Mouse (Mus musculus) embryo, embryonic 10.5 days (tissue): Measurements from ENCODE around the gene Zfp953.
"Not testable (repeated sequence)": the region's sequence is repeated elsewhere in the genome, so short reads cannot be mapped to it uniquely, and the experiment has no call there.

Experiments
- DNase-seq: peaks from one replicate; pipeline ENCODE4 v3.0.0-alpha.2; 2015; ENCODE audit warnings: low spot score

Gene Zfp953

DNA sequence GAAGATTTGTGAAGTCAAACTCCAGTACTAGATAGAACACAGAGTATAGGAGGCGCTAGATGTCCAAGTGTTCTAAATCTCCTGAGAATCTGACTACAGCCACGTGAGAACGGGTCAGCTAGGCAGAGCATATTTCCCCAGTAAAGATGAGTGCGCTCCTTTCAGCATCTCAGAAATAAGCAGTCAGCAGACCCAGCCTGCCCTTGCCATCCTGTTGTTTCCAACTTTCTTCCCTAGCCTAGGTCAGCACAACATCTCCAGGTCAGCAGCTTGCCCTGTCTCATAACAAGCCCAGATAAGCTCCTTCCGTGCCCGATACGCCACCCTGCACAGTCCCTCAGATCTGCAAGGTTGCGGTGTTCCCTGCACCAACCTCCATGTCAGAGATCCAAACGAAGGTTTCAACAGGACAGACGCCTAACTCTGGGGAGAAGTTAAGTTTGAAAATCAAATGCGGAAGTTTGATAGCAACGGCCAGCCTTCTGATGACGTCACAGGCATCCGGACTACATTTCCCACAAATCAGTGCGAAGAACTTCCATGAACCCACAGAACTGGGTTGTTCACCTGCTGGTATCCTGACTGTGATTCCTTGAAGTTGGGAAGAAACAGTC, at the start of gene Zfp953, which contains the start of gene Gm28044:
Gene Zfp953, minus strand, starts transcription at position 475 of the 614 bp plus-strand sequence.
Gene Gm28044, minus strand, starts transcription at position 406 of the 614 bp plus-strand sequence.
- peak; percentile 96 for DNase-seq

DNA sequence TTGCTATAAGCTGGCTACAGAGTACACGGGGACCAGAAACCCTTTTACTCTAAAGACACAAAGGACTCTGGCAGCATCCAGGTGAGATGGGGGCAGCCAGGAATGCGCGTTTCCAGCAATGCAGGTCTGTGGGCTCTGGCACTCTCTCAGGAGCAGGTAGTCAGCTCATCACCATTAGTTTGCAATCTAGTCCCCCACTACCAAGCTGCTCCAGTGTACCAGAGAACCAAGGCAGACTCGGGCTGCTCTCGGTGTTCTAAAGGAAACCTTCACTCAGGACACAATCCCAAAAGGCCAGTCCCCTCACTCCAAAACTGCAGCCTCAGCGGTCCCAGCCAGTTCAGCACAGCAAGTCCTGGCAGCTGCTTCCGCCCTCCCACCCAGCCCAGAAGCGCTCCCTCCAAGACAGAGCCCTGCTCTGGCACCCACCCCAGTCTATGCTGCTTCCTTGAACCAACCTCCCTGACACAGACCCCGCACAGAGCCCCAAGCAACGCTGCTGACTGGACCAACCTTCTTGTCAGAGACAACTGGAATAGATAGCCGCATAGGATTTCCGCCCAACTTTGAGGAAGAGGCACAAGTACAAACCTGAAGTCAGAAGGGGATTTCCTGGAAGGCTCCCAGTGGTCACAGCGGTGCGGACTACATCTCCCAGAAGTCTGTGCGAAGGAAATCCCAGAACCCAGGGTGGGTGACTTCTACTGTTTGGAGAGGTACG, 38.9 kb upstream of the Zfp953 start, which contains the start of gene Zfp429:
Gene Zfp429, minus strand, starts transcription at position 637 of the 721 bp plus-strand sequence.
- peak; percentile 85 for DNase-seq

DNA sequence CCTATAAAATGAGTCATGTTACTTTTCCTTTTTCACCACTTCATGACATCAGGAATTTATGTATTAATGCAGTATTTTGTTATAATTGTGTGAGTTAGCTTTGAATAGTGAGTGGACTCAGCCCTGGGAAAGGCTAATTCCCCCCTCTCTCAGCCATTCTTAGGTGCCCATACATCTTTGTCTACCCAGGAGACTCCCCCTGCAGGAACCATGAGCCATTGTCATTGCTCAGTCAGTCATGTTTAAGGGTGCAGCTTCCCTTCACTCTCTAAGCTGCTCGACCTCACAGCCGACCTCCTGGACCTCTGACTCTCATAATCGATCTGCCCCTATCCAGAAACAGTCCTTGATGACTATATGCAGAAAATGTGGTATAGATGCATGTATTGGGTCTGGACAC, 15.8 kb upstream of the Zfp953 start:
- not testable (repeated sequence) for DNase-seq

DNA sequence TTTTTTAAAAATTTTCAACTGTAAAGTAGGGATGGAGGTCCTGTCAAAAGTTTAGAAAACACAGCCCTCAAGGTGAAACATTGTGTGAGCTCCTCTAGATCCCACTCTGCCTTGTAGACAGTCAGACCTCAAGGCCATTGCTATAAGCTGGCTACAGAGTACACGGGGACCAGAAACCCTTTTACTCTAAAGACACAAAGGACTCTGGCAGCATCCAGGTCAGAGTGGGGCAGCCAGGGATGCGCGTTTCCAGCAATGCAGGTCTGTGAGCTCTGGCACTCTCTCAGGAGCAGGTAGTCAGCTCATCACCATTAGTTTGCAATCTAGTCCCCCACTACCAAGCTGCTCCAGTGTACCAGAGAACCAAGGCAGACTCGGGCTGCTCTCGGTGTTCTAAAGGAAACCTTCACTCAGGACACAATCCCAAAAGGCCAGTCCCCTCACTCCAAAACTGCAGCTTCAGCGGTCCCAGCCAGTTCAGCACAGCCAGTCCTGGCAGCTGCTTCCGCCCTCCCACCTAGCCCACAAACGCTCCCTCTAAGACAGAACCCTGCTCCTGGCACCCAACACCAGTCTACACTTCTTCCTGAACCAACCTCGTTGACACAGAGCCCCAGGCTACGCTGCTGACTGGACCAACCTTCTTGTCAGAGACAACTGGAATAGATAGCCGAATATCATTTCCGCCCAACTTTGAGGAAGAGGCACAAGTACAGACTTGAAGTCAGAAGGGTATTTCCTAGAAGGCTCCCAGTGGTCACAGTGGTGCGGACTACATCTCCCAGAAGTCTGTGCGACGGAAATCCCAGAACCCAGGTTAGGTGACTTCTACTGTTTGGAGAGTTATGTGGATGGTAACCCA, 14.9 kb upstream of the Zfp953 start, which contains the start of the genes Gm28041 and Zfp456:
Gene Gm28041, minus strand, starts transcription at position 684 of the 862 bp plus-strand sequence.
Gene Zfp456, minus strand, starts transcription at position 761 of the 862 bp plus-strand sequence.
- peak; percentile 83 for DNase-seq

DNA sequence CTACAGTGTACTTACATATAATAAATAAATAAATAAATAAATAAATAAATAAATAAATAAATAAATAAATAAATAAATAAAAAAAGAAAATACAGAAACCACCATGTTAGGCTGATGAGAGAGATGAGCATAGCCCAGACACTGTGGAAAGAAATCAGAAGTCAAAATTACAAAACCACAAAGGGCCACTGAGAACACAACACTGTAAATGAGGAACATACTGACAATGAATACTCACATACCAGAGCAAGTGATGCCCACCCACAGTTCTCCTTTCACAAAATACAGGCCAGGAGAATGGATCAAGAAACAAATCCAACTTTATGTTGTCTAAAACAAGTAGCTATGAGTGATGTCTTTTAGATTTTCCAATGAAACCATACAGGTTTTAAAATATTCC, 8.6 kb downstream of the Zfp953 start:
- no peak for DNase-seq

DNA sequence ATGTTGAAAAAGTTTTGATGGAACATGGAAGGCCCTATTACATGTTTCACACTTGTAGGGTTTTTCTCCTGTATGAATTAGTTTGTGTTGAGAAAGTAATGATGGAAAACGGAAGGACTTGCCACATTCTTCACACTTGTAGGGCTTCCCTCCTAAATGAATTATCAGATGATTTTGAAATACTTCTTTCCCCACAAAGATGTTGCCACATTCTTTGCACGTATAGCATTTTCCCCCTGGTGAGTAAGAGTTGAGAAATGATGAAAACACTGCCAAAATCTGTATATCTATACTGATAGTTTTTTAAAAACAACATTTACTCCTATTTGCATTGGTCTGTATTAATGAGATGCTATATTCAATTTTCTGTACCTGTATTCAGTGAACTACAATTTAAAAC, 17.0 kb downstream of the Zfp953 start:
- no peak for DNase-seq

DNA sequence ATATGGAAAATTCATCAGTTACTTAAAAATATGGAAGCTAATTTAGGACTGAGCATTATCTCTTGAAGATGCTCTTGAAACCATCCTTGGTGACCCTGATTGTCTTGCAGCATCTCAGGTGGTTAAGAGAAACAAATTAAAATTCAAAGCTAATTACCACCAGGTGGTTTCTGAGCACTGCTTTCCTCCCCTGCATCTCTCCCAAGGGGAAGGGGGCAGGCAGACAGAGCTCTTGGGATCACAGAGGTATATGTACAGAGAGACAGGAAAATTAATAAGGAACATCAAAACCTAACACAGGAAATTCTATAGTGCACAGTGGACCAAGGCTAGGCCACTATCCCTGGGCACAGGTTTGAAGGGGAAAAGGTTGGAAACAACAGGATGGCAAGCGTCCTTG, 27.5 kb downstream of the Zfp953 start:
- peak; percentile 10 for DNase-seq

DNA sequence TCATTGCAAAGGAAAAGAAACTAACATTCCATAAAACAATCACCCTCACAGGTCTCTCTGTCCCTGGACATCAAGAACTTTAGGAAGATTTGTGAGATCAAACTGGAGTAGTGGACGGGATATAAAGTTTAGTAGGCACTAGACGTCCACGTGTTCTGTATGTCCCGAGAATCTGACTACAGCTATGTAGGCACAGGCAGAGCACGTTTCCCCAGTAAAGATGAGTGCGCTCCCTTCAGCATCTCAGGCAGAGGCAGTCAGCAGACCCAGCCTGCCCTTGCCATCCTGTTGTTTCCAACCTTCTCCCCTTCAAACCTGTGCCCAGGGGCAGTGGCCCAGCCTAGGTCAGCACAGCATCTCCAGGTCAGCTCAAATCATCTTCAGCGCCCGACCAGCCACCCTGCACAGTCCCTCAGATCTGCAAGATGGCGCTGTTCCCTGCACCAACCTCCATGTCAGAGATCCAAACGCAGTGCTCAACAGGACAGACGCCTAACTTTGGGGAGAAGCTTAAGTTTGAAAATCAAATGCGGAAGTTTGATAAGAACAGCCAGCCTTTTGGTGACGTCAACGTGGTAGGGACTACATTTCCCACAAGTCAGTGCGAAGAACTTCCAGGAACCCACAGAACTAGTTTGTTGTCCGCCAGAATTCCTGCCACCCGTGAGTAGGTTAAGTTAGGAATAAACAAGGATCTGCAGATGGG, 28.2 kb downstream of the Zfp953 start, which contains the start of gene Zfp595:
Gene Zfp595, minus strand, starts transcription at position 552 of the 706 bp plus-strand sequence.
- peak; percentile 93 for DNase-seq

DNA sequence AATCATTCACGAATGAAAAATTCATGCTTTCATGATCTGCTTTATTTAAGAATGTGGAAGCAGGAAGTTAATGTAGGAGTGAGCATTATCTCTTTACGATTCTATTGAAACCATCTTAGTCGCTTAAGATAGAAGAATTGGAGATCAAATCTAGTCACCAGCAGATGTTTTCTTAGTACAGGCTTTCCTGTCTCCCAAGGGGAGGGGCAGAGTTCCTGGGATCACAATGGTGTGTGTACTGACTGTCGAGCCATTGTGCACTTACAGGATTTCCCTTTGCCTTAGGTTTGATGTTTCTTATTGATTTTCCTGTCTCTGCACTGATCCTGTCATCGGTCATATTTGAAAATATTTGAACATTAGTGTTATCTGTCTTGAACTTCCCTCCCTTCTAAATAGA, 53.7 kb downstream of the Zfp953 start:
- peak; percentile 37 for DNase-seq

DNA sequence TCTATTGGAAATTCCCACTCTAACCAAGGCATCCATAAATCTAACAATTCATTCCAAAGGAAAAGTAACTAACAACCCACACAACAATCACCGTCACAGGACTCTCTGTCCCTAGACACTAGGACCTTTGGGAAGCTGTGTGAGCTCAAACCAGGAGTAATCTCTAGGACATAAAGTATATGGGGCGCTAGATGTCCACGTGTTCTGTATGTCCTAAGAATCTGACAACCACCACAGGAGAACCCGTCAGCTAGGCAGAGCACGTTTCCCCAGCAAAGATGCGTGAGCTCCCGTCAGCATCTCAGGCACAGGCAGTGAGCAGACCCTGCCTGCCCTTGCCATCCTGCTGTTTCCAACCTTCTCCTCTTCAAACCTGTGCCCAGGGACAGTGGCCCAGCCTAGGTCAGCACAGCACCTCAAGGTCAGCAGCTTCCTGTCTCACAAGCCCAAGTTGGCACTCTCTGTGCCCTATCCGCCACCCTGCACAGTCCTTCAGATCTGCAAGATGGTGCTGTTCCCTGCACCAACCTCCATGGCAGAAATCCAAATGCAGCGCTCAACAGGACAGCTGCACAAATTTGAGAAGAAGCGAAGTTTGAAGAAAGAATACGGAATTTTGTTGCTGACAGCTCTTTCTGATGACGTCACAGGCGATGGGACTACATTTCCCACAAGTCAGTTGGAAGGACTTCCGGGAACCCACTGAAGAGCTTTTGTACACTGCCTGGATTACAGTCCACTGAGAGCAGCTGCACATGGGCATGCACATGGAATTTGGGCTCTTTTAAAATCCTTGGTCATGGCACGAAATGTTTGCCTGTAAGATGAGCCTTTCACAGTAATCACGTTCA, 54.4 kb downstream of the Zfp953 start, which contains the start of gene Zfp457:
Gene Zfp457, minus strand, starts transcription at position 664 of the 851 bp plus-strand sequence.
- peak; percentile 95 for DNase-seq
